Mouse (Mus musculus) heart, postnatal 0 days (tissue): ENCODE measurements around the gene Tekt3. TPM values are rescaled to one million over a fixed set of nuclear protein-coding genes. Genes with fewer than 3 reads are reported as not detected.

Source experiments
- ATAC-seq: fragments of 200-750 bp; cut with Nextera tagmentation; 2 replicates; pipeline ENCODE4 v1.8.0; 2017; ENCODE audit warnings: low read depth, moderate number of reproducible peaks, moderate library complexity; ENCODE audit not compliant: insufficient read depth
- DNase-seq: peaks from one replicate; pipeline ENCODE4 v3.0.0-alpha.2; 2016; ENCODE audit warnings: low spot score
- H3K27ac ChIP-seq: fragments of 300-500 bp; sonication (generic); 2 replicates; pipeline ENCODE4 v1.5.1; 2014; ENCODE audit warnings: low read depth, mild to moderate bottlenecking
- H3K27me3 ChIP-seq: fragments of 300-500 bp; sonication (generic); 2 replicates; pipeline ENCODE4 v1.6.1; 2014; ENCODE audit warnings: low read length, mixed read lengths; ENCODE audit not compliant: control insufficient read depth, insufficient read depth
- H3K36me3 ChIP-seq: fragments of 300-500 bp; sonication (generic); replicated peaks from 2 replicates; pipeline ENCODE4 v1.6.1; 2014; ENCODE audit warnings: low read length, mixed read lengths; ENCODE audit not compliant: control insufficient read depth, insufficient read depth
- H3K4me1 ChIP-seq: fragments of 300-500 bp; sonication (generic); 2 replicates; pipeline ENCODE4 v1.6.1; 2014; ENCODE audit warnings: antibody characterized with exemption; ENCODE audit not compliant: control insufficient read depth, insufficient read depth
- H3K4me2 ChIP-seq: fragments of 300-500 bp; sonication (generic); 2 replicates; pipeline ENCODE4 v1.6.1; 2014; ENCODE audit warnings: low read depth, mild to moderate bottlenecking, low read length, moderate library complexity
- H3K4me3 ChIP-seq: fragments of 300-500 bp; sonication (generic); 2 replicates; pipeline ENCODE4 v1.5.1; 2014; ENCODE audit warnings: low read depth, low read length
- H3K9ac ChIP-seq: fragments of 300-500 bp; sonication (generic); replicated peaks from 2 replicates; pipeline ENCODE4 v1.6.1; 2014; ENCODE audit warnings: low read depth, low read length, mixed read lengths
- H3K9me3 ChIP-seq: fragments of 300-500 bp; sonication (generic); replicated peaks from 2 replicates; pipeline ENCODE4 v1.6.1; 2016; ENCODE audit warnings: low read length; ENCODE audit not compliant: control insufficient read depth
- CTCF ChIP-seq: IDR thresholded peaks from 2 replicates; pipeline ENCODE4 v1.5.1; 2016; ENCODE audit warnings: antibody characterized with exemption, control low read depth, low read depth
- EP300 ChIP-seq: IDR thresholded peaks from 2 replicates; pipeline ENCODE4 v1.6.1; 2016; ENCODE audit warnings: antibody characterized with exemption, low read depth
- WGBS: fragments of 180-500 bp; shearing (Covaris S2); extraction: QIAGEN DNeasy Blood & Tissue Kit; methylation state at CpG from one replicate; pipeline ENCODE4 v1.1.7; 2014; 5-methylcytosine and 5-hydroxymethylcytosine counted together
- polyA plus RNA-seq: library from polyadenylated mRNA; unstranded; fragments of >200 nt; fragmentation: Nextera tagmentation; extraction: Ambion mirVana; gene quantifications from 2 replicates; pipeline ENCODE4 v1.2.1, GENCODE M21; 2015
- total RNA-seq: library from RNA; depleted of rRNA; stranded (reverse); fragments of >200 nt; gene quantifications from 2 replicates; pipeline ENCODE4 v1.2.3, GENCODE M21; 2014; ENCODE audit warnings: low replicate concordance

Gene Tekt3
- total and polyA plus RNA-seq, 2 experiments from 2014 or later = not detected

- DNase-seq = no peak
- TF ChIP-seq EP300 (no peak), CTCF (no peak)
- whole genome bisulfite sequencing = 59% methylated on average over 1 of the region's 1 CpGs
Observed at GRCm38 (mm10) chr11:63066526-63066925, 5.1 kb downstream of the Tekt3 start.

DNA sequence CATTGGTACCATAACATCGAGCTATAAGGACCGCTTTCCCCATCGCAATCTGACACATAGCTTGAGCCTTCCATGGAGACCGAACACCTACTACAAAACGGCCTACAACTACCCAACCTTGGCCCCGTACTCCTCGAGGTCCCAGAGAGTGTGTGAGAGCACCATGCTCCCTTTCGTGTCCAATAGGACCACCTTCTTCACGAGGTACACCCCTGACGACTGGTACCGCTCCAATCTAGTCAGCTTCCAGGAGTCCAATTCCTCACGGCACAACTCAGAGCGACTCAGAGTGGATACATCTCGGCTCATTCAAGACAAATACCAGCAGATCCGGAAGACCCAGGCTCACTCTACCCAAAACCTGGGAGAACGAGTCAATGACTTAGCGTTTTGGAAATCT, 8.6 kb downstream of the Tekt3 start:
- 87% methylated on average over 17 of the region's 17 CpGs for WGBS
- no peaks in the 10 kb centered on the region for H3K36me3 ChIP-seq
- ATAC-seq (no peak), DNase-seq (no peak)
- no peaks in the 10 kb centered on the region for H3K9me3 ChIP-seq
- H3K4me2 ChIP-seq = no peak overlapping the region
- H3K4me3 ChIP-seq = no peak overlapping the region
- H3K27ac ChIP-seq = no peak overlapping the region
- 0 out of 2 replicates have a peak, but pooled peaks cover 4% of the 10 kb centered on the region for H3K27me3 ChIP-seq
- H3K4me1 ChIP-seq = no peaks in the 10 kb centered on the region
- H3K9ac ChIP-seq = no peak overlapping the region
- no peak for TF ChIP-seq EP300
- no peak for TF ChIP-seq CTCF

More at GRCm38 (mm10) chr11:63066526-63066925, 5.1 kb downstream of the Tekt3 start:
- Histone ChIP-seq H3K4me2 (no peak overlapping the region), H3K9me3 (no peaks in the 10 kb centered on the region), H3K27ac (no peak overlapping the region), H3K36me3 (no peaks in the 10 kb centered on the region), H3K4me3 (no peak overlapping the region), H3K4me1 (no peaks in the 10 kb centered on the region; the same call in 1 of the 2 replicates), H3K9ac (no peak overlapping the region), H3K27me3 (0 out of 2 replicates have a peak, but pooled peaks cover 3% of the 10 kb centered on the region)
- ATAC-seq = no peak

- H3K27me3 ChIP-seq = no peaks in the 10 kb centered on the region
- DNase-seq = no peak
- H3K36me3 ChIP-seq = no peaks in the 10 kb centered on the region
- no peaks in the 10 kb centered on the region for H3K4me1 ChIP-seq
- H3K4me2 ChIP-seq = no peak overlapping the region
- ATAC-seq = no peak
- TF ChIP-seq EP300 = no peak
- TF ChIP-seq CTCF = no peak; the same call in 1 of the 2 replicates
- no peak overlapping the region for H3K9ac ChIP-seq
- WGBS = 87% methylated on average over 3 of the region's 3 CpGs
- no peak overlapping the region for H3K27ac ChIP-seq
- 0 out of 2 replicates have a peak, but pooled peaks cover 5% of the 10 kb centered on the region for H3K9me3 ChIP-seq
- no peak overlapping the region for H3K4me3 ChIP-seq
Observed at GRCm38 (mm10) chr11:63084536-63084935, 23.1 kb downstream of the Tekt3 start.

DNA sequence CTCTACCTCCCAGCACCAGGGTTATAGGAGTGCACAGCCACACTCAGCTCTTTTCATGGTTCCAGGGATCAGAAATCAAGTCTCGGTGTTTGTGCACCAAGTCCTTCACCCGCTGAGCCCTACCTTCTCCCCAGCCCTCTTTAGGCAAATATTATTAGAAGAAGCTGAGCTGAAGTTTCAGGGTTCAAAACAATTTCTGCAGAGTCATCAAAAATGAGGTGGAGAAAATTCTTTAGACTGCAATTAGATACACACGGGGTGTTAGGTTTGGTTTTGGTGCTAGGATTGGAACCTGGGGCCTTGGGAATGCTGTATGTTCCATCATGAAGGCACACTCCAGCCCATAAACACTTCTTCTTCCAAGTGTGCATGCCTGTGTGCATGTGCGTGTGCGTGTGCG, 27.2 kb downstream of the Tekt3 start:
- Histone ChIP-seq H3K4me1 (no peaks in the 10 kb centered on the region), H3K36me3 (no peaks in the 10 kb centered on the region), H3K9ac (no peak overlapping the region), H3K27me3 (no peaks in the 10 kb centered on the region), H3K9me3 (0 out of 2 replicates have a peak, but pooled peaks cover 5% of the 10 kb centered on the region), H3K4me3 (no peak overlapping the region), H3K27ac (no peak overlapping the region), H3K4me2 (no peak overlapping the region)
- TF ChIP-seq CTCF = no peak
- TF ChIP-seq EP300 = no peak
- 88% methylated on average over 6 of the region's 6 CpGs for WGBS
- ATAC-seq = no peak
- no peak for DNase-seq

DNA sequence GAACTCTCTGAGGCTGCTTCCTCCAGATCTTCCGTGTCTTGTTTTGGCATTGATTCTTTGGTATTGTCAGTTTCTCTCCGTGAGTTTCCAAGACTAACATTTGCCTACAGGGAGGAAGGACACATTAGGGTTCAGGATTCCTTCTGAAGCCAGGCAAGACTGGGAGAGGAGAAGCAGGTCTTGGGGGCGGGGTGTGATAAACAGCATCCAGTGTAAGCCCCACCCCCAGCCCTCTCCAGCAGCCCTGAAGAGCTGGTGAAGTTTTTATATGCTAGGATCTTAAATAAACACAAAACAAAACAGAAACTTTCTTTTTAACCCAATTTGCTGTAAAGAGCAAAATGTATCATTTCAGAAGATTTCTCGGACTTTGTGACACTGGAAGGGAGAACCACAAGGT, 28.8 kb downstream of the Tekt3 start:
- Histone ChIP-seq H3K27me3 (no peaks in the 10 kb centered on the region), H3K4me3 (no peak overlapping the region), H3K4me1 (no peaks in the 10 kb centered on the region), H3K9me3 (no peaks in the 10 kb centered on the region), H3K27ac (no peak overlapping the region), H3K36me3 (no peaks in the 10 kb centered on the region), H3K4me2 (no peak overlapping the region), H3K9ac (no peak overlapping the region)
- WGBS = 27% methylated on average over 4 of the region's 4 CpGs
- TF ChIP-seq CTCF (no peak), EP300 (no peak)
- DNase-seq (no peak), ATAC-seq (no peak)

GRCm38 (mm10) chr11:63090986-63091385, 29.5 kb downstream of the Tekt3 start:
- Histone ChIP-seq H3K27me3 (no peaks in the 10 kb centered on the region), H3K36me3 (no peaks in the 10 kb centered on the region), H3K4me1 (no peaks in the 10 kb centered on the region), H3K9ac (no peak overlapping the region), H3K4me2 (no peak overlapping the region), H3K9me3 (no peaks in the 10 kb centered on the region), H3K27ac (no peak overlapping the region), H3K4me3 (no peak overlapping the region)
- WGBS = 84% methylated on average over 6 of the region's 6 CpGs
- TF ChIP-seq CTCF (no peak), EP300 (no peak)
- DNase-seq = no peak
- ATAC-seq = no peak
